Mouse (Mus musculus) retina, embryonic 14.5 days (tissue): ENCODE results near the gene Rif1.
A peak's percentile ranks its signal among the peaks of the same experiment; 100 is the strongest.
"Not testable (repeated sequence)": the region's sequence is repeated elsewhere in the genome, so short reads cannot be mapped to it uniquely, and the experiment has no call there.

ENCODE experiments used
- DNase-seq: peaks from one replicate; pipeline ENCODE4 v3.0.0-alpha.2; 2015; ENCODE audit warnings: low spot score

The Rif1 gene

DNA sequence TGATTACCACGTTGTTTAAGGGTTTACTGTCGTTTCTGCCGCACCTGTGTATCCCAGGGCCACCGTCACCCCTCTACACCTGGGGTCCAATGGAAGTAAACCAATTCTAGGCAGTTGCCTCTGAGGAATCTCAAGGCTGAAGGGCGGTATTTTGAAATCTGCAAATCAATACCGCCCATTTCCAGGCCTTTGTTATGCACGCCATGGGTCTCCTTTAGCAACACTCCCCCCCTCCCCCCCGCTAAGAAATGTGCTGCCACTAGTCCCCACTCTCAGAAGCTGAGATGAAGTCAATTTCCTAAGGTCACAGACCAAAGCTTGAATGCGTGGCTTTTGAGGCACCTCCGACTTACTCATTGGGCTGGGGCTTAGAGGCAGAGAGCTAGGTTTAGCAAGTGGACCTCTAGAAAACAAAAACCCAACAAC, 554 bp upstream of the Rif1 start:
- DNase-seq, result peak; percentile 27

DNA sequence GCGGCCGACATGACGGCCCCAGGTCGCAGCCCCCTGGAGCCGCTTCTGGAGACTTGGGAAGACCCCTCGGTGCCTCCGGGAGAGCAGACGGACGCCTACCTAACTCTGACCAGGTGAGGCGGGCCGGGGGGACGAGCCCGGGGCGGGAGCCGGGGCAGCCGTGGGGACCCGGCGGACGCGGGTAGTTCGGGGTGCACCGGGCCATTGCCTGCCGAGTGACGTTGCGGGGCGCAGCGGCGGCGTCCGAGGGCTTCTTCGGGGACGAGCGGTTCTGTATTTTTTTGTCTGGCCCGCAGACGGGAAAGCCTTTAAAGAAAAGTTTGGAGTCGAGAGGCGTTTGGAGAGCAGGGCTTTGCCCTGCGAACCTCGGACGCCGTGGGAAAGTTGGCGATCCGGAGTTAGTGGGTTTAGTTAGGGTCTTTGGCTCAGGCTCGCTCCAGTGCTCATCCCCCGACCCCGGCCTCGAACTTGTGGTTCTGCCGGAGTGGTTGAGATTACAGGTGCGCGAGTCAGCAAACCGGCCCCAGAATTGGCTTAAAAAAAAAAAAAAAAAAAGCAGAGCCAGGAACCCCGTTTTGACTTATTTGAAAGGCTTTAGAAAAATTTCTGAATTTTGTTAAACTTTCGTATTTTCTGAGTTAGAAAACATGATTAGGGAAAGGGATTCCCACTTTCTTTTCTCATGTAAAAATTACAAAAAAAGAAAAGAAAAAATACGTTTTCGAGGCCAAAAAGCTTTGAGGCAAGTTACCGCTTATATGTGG, 691 bp downstream of the Rif1 start:
- DNase-seq, result no peak

DNA sequence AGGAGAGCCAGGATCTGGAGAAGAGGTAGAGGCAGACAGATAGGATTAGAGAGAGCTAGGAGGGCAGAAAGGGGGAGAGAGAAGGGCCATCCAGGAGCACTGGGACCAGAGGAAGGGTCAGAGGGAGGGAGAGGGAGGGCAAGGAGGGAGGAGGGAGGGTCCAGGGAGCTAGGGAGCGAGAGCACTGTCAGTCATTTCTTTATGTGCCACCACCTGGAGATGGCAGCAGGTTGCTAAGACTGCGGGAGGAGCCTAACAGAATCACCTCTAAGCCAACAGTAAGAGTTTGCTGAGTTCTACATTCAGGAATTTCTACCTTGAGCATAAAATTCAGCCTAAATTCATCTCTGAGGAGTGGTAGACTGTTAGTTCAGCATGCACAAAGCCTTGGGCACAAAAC, 6.0 kb downstream of the Rif1 start:
- no peak for DNase-seq

DNA sequence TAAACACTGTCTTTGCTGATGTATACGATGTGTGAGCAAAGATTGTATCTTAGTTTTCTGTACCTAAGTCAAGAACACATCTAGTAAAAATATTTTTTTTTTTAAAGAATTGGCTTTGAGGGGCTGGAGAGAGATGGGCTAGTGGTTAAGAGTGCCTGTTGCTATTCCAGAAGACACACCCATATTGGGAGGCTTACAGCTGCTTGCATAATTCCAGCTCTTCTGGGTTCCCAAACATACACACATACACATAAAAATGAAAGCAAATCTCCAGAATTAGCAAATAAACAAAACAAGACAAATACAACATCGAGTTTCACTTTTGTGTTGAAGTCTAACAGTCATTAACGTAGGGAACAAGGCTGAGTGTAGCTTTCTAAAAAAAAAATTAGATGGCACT, 11.4 kb downstream of the Rif1 start:
- no peak for DNase-seq

DNA sequence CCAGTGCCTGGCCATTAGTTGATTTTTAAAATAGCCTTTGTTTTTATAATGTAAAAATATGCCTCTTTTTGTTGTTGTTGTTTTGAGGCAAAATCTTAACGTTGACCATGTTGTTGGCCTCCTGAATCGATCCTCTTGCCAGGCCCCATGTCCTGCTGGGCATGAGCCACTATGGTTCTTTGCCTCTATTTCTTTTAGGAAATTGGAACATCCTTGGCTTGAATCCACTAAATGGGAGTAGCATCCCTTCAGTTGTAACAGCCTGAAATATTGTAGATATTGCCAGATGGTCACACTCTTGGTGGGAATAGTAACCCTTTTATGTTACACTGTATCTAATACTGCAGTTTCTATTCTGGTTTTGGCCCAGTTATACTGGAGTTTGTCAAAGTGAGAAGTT, 11.9 kb downstream of the Rif1 start:
- no peak for DNase-seq

DNA sequence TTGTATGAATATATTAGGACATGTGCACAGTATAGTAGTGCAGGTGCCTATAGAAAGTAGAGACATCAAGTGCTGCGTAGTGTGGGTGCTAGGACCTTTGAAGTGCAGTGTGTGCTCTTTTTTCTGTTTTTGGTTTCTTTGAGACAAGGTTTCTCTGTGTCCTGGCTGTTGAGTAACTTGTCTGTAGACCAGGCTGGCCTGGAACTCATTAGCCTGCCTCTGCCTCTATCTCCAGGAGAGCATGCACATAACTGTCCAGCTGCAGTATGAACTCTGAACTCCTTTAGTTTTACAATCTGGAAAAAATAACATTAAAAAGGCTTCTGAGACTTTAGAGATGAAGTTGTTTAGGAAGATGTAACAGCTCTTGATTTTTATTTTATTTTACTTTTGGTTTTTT, 41.5 kb downstream of the Rif1 start:
- no peak for DNase-seq

DNA sequence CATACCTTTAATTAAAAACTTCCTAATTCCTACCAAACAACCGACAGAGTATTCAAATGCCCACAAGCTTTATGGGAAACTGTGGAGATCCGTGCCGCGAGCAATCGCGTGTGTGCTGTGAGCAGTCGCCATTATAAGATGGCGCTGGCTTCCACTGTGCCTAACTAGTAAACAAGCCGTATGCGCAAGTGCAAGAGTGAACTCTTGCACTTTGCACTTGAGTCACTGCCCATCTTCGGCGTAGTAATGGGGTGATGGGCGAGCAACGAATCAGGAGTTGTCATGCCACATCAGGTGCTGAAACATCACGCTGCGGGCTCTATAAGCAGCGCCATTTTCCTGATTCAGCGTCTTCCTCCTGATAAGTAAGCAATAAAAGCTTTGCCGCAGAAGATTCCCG, 58.7 kb downstream of the Rif1 start:
- not testable (repeated sequence) for DNase-seq

DNA sequence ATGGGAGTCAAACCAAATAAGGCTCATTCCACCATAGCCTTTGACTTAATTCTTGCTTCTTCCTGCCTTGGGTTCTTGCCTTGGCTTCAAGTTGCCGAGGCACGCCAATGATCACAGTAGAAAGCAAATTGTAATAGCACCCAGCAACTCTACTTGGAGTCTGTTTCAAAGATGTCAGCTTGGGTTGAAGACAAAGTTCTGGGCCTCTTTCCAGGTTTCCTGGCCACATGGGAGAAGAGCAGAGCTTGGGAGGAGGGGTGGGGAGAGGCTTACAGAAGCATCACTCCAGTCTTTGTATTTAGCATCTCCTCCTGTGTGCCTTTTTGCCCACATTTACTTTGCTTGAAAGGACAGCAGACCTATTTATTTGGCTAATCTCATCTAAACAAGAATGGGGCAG, 60.7 kb downstream of the Rif1 start:
- no peak for DNase-seq

DNA sequence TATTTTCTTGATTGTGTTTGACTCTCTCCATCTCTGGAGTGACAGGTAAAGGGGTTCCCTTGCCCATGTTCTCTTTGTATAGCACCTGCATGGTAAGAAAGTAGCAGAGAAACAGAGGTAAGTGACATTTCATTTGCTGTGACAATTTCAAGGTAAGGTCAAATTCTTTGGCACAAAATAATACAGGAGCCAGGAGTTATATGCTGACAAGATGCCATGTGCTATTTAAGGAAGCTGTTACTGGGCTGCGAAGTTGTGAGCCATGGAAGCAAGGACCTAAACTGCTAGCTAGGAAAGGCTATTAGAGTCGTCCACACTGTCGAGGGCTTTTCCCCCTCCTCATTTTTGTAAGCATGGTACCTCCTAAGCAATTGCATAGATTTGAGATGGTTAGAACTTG, 80.4 kb downstream of the Rif1 start:
- no peak for DNase-seq

DNA sequence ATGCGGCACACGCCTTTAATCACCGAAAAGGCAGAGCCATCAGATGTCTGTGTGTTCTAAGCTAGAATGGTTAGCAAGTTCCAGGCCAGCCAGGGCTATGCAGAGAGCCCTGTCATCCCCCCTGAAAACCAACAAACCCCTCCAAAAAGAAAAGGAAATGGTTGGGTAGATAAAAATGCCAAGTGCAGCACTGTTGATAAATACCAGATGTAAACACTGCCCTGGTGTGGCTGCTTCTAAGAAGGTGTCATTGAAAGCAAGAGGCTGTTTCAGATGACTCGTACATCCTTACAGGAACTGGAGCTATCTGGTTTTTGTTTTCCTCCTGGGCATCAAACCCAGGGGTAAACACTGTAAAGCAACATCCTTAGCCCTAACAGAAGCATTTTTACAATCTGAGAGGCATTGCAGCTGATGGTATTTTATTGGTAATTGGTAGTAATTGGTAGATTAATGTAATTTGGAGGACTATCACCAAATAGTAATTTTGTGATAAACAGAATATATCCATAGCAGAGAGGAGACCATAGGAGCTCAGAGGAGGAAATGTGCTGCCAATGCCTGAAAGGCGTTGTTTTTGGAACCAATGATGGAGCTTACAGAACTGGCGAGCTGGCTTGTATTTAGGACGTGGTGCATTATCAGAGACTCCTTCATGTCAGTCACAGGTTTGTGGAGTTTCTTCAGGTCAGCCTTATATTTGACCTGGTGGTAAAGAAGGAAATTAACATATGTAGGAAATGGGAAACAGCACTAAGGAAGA, 96.8 kb downstream of the Rif1 start:
- DNase-seq, result no peak
